Mouse (Mus musculus): Measurements from ENCODE around the gene Cfap97d1. TPM values are rescaled to one million over a fixed set of nuclear protein-coding genes. Genes with fewer than 3 reads are reported as not detected.
A peak's percentile ranks its signal among the peaks of the same experiment; 100 is the strongest.

The Cfap97d1 gene
- polyA plus RNA-seq, 1 experiment from 2014 or later = not detected

- H3K9me3 ChIP-seq (replicated peaks; ENCODE audit: control insufficient read depth, low read length) = no peaks in the 10 kb centered on the region
- no peak overlapping the region for H3K9ac ChIP-seq (ENCODE audit: low read depth, low read length)
- H3K36me3 ChIP-seq (ENCODE audit: control insufficient read depth, insufficient read depth) = no peaks in the 10 kb centered on the region
- H3K27ac ChIP-seq (ENCODE audit: low read length) = no peak overlapping the region
- 3% methylated on average over 4 of the region's 4 CpGs for WGBS (ENCODE audit: insufficient replicate concordance)
- H3K4me2 ChIP-seq (ENCODE audit: low read depth, low read length) = no peak overlapping the region
- peaks cover 9% of the 10 kb centered on the region for H3K27me3 ChIP-seq (ENCODE audit: control insufficient read depth, insufficient read depth, low read depth, low read length)
- ATAC-seq (ENCODE audit: low read depth) = no peak
- peaks cover 2% of the 10 kb centered on the region; the same call in 1 of the 2 replicates for H3K4me1 ChIP-seq (ENCODE audit: control insufficient read depth, low read depth, low read length)
- H3K4me3 ChIP-seq (ENCODE audit: low read depth, low read length) = no peak overlapping the region
Observed at GRCm38 (mm10) chr11:101953441-101953840, 30.6 kb upstream of the Cfap97d1 start.

- H3K4me3 ChIP-seq (ENCODE audit: low read depth, low read length) = no peak overlapping the region
- 54% methylated on average over 5 of the region's 5 CpGs for WGBS (ENCODE audit: insufficient replicate concordance)
- H3K27me3 ChIP-seq (ENCODE audit: control insufficient read depth, insufficient read depth, low read depth, low read length) = peaks cover 24% of the 10 kb centered on the region
- H3K4me2 ChIP-seq (ENCODE audit: low read depth, low read length) = no peak overlapping the region
- H3K27ac ChIP-seq (ENCODE audit: low read length) = no peak overlapping the region
- H3K9ac ChIP-seq (ENCODE audit: low read depth, low read length) = no peak overlapping the region
- H3K4me1 ChIP-seq (ENCODE audit: control insufficient read depth, low read depth, low read length) = peaks cover 2% of the 10 kb centered on the region; the same call in 1 of the 2 replicates
- H3K36me3 ChIP-seq (ENCODE audit: control insufficient read depth, insufficient read depth) = no peaks in the 10 kb centered on the region
- H3K9me3 ChIP-seq (replicated peaks; ENCODE audit: control insufficient read depth, low read length) = no peaks in the 10 kb centered on the region
- no peak for ATAC-seq (ENCODE audit: low read depth)
Observed at GRCm38 (mm10) chr11:101957476-101957875, 26.6 kb upstream of the Cfap97d1 start.

- H3K4me1 ChIP-seq (ENCODE audit: control insufficient read depth, low read depth, low read length) = no peaks in the 10 kb centered on the region; the same call in 1 of the 2 replicates
- no peak overlapping the region for H3K4me3 ChIP-seq (ENCODE audit: low read depth, low read length)
- WGBS (ENCODE audit: insufficient replicate concordance) = 3% methylated on average over 11 of the region's 11 CpGs
- no peaks in the 10 kb centered on the region for H3K9me3 ChIP-seq (replicated peaks; ENCODE audit: control insufficient read depth, low read length)
- no peak overlapping the region for H3K27ac ChIP-seq (ENCODE audit: low read length)
- no peaks in the 10 kb centered on the region for H3K36me3 ChIP-seq (ENCODE audit: control insufficient read depth, insufficient read depth)
- peaks cover 65% of the 10 kb centered on the region for H3K27me3 ChIP-seq (ENCODE audit: control insufficient read depth, insufficient read depth, low read depth, low read length)
- H3K9ac ChIP-seq (ENCODE audit: low read depth, low read length) = no peak overlapping the region
- ATAC-seq (ENCODE audit: low read depth) = no peak
- H3K4me2 ChIP-seq (ENCODE audit: low read depth, low read length) = no peak overlapping the region
Observed at GRCm38 (mm10) chr11:101963043-101963442, 21.0 kb upstream of the Cfap97d1 start.

- H3K9me3 ChIP-seq (replicated peaks; ENCODE audit: control insufficient read depth, low read length) = no peaks in the 10 kb centered on the region
- no peaks in the 10 kb centered on the region for H3K36me3 ChIP-seq (ENCODE audit: control insufficient read depth, insufficient read depth)
- under 1% methylated on average over 78 of the region's 78 CpGs for WGBS (ENCODE audit: insufficient replicate concordance)
- no peak for ATAC-seq (ENCODE audit: low read depth)
- H3K4me2 ChIP-seq (ENCODE audit: low read depth, low read length) = peak overlapping the region; percentile 52
- H3K27ac ChIP-seq (ENCODE audit: low read length) = no peak overlapping the region
- peak overlapping the region; percentile 42 for H3K4me3 ChIP-seq (ENCODE audit: low read depth, low read length)
- H3K9ac ChIP-seq (ENCODE audit: low read depth, low read length) = no peak overlapping the region
- H3K27me3 ChIP-seq (ENCODE audit: control insufficient read depth, insufficient read depth, low read depth, low read length) = peaks cover 71% of the 10 kb centered on the region
- H3K4me1 ChIP-seq (ENCODE audit: control insufficient read depth, low read depth, low read length) = no peaks in the 10 kb centered on the region; the same call in 1 of the 2 replicates
Observed at GRCm38 (mm10) chr11:101963473-101964291, 20.4 kb upstream of the Cfap97d1 start.

GRCm38 (mm10) chr11:101964647-101965046 is 19.4 kb upstream of the Cfap97d1 start:
- H3K4me3 ChIP-seq (ENCODE audit: low read depth, low read length) = no peak overlapping the region
- no peaks in the 10 kb centered on the region; the same call in 1 of the 2 replicates for H3K4me1 ChIP-seq (ENCODE audit: control insufficient read depth, low read depth, low read length)
- no peak overlapping the region for H3K9ac ChIP-seq (ENCODE audit: low read depth, low read length)
- no peak overlapping the region for H3K27ac ChIP-seq (ENCODE audit: low read length)
- no peaks in the 10 kb centered on the region for H3K36me3 ChIP-seq (ENCODE audit: control insufficient read depth, insufficient read depth)
- H3K9me3 ChIP-seq (replicated peaks; ENCODE audit: control insufficient read depth, low read length) = no peaks in the 10 kb centered on the region
- H3K4me2 ChIP-seq (ENCODE audit: low read depth, low read length) = no peak overlapping the region
- H3K27me3 ChIP-seq (ENCODE audit: control insufficient read depth, insufficient read depth, low read depth, low read length) = peaks cover 70% of the 10 kb centered on the region
- WGBS (ENCODE audit: insufficient replicate concordance) = 13% methylated on average over 8 of the region's 8 CpGs
- ATAC-seq (ENCODE audit: low read depth) = no peak

- no peak overlapping the region for H3K4me2 ChIP-seq (ENCODE audit: low read depth, low read length)
- H3K36me3 ChIP-seq (ENCODE audit: control insufficient read depth, insufficient read depth) = no peaks in the 10 kb centered on the region
- H3K27me3 ChIP-seq (ENCODE audit: control insufficient read depth, insufficient read depth, low read depth, low read length) = peaks cover 69% of the 10 kb centered on the region
- no peaks in the 10 kb centered on the region for H3K9me3 ChIP-seq (replicated peaks; ENCODE audit: control insufficient read depth, low read length)
- H3K4me3 ChIP-seq (ENCODE audit: low read depth, low read length) = no peak overlapping the region
- WGBS (ENCODE audit: insufficient replicate concordance) = 0% methylated on average over 2 of the region's 2 CpGs
- no peak overlapping the region for H3K27ac ChIP-seq (ENCODE audit: low read length)
- H3K9ac ChIP-seq (ENCODE audit: low read depth, low read length) = no peak overlapping the region
- H3K4me1 ChIP-seq (ENCODE audit: control insufficient read depth, low read depth, low read length) = no peaks in the 10 kb centered on the region; the same call in 1 of the 2 replicates
- no peak for ATAC-seq (ENCODE audit: low read depth)
Observed at GRCm38 (mm10) chr11:101965553-101965952, 18.5 kb upstream of the Cfap97d1 start.

GRCm38 (mm10) chr11:101966965-101967614 is 17.0 kb upstream of the Cfap97d1 start, which contains the start of gene Sost:
Sost (minus strand) TSS chr11:101967015.
- ATAC-seq (ENCODE audit: low read depth) = no peak

GRCm38 (mm10) chr11:101968311-101968710 is 15.8 kb upstream of the Cfap97d1 start:
- H3K4me1 ChIP-seq (ENCODE audit: control insufficient read depth, low read depth, low read length) = no peaks in the 10 kb centered on the region; the same call in 1 of the 2 replicates
- no peak overlapping the region for H3K27ac ChIP-seq (ENCODE audit: low read length)
- no peak for ATAC-seq (ENCODE audit: low read depth)
- H3K27me3 ChIP-seq (ENCODE audit: control insufficient read depth, insufficient read depth, low read depth, low read length) = peaks cover 44% of the 10 kb centered on the region
- no peak overlapping the region for H3K4me2 ChIP-seq (ENCODE audit: low read depth, low read length)
- no peaks in the 10 kb centered on the region for H3K36me3 ChIP-seq (ENCODE audit: control insufficient read depth, insufficient read depth)
- no peak overlapping the region for H3K9ac ChIP-seq (ENCODE audit: low read depth, low read length)
- WGBS (ENCODE audit: insufficient replicate concordance) = 10% methylated on average over 7 of the region's 7 CpGs
- no peaks in the 10 kb centered on the region for H3K9me3 ChIP-seq (replicated peaks; ENCODE audit: control insufficient read depth, low read length)
- no peak overlapping the region for H3K4me3 ChIP-seq (ENCODE audit: low read depth, low read length)

More at GRCm38 (mm10) chr11:101966965-101967614, 17.0 kb upstream of the Cfap97d1 start, which contains the start of gene Sost:
- Histone ChIP-seq H3K9me3 (replicated peaks; ENCODE audit: control insufficient read depth, low read length) (no peaks in the 10 kb centered on the region), H3K9ac (ENCODE audit: low read depth, low read length) (no peak within 1 kb of the TSS), H3K4me3 (ENCODE audit: low read depth, low read length) (no peak within 1 kb of the TSS), H3K36me3 (ENCODE audit: control insufficient read depth, insufficient read depth) (no peaks in the 10 kb centered on the region), H3K27ac (ENCODE audit: low read length) (no peak within 1 kb of the TSS), H3K4me2 (ENCODE audit: low read depth, low read length) (no peak within 1 kb of the TSS), H3K4me1 (ENCODE audit: control insufficient read depth, low read depth, low read length) (no peaks in the 10 kb centered on the region; the same call in 1 of the 2 replicates), H3K27me3 (ENCODE audit: control insufficient read depth, insufficient read depth, low read depth, low read length) (peaks cover 56% of the 10 kb centered on the region)
- 16% methylated on average over 10 of the region's 10 CpGs for WGBS (ENCODE audit: insufficient replicate concordance)

GRCm38 (mm10) chr11:101968791-101969190 is 15.3 kb upstream of the Cfap97d1 start:
- Histone ChIP-seq H3K4me3 (ENCODE audit: low read depth, low read length) (no peak overlapping the region), H3K36me3 (ENCODE audit: control insufficient read depth, insufficient read depth) (no peaks in the 10 kb centered on the region), H3K4me2 (ENCODE audit: low read depth, low read length) (no peak overlapping the region), H3K4me1 (ENCODE audit: control insufficient read depth, low read depth, low read length) (no peaks in the 10 kb centered on the region), H3K9me3 (replicated peaks; ENCODE audit: control insufficient read depth, low read length) (no peaks in the 10 kb centered on the region), H3K9ac (ENCODE audit: low read depth, low read length) (no peak overlapping the region), H3K27ac (ENCODE audit: low read length) (no peak overlapping the region), H3K27me3 (ENCODE audit: control insufficient read depth, insufficient read depth, low read depth, low read length) (peaks cover 39% of the 10 kb centered on the region)
- peak; percentile 45; the same call in 1 of the 2 replicates for ATAC-seq (ENCODE audit: low read depth)
- WGBS (ENCODE audit: insufficient replicate concordance) = 1% methylated on average over 5 of the region's 5 CpGs
